Mouse (Mus musculus): ENCODE measurements around the gene Adamts14.

GRCm38 (mm10) chr10:61156453-61156852 lies 116.8 kb downstream of the Adamts14 start:
- no peak for TF ChIP-seq CTCF (IDR thresholded peaks at IDR 0.05; ENCODE audit: control insufficient read depth, insufficient read depth, insufficient replicate concordance, low read depth, low read length)
- TF ChIP-seq POLR2A (IDR thresholded peaks at IDR 0.05; ENCODE audit: control insufficient read depth, low read depth, low read length) = no peak

All from testis, adult 2 months (tissue).